Mouse (Mus musculus) myocyte (in vitro differentiated cells): ENCODE measurements around the gene Alkbh3. TPM values are rescaled to one million over a fixed set of nuclear protein-coding genes. Genes with fewer than 3 reads are reported as not detected.

Experiments used
- H3K27me3 ChIP-seq: one replicate; pipeline ENCODE4 v1.6.1; 2011; ENCODE audit not compliant: control insufficient read depth, insufficient read depth, insufficient read length
- H3K36me3 ChIP-seq: one replicate; pipeline ENCODE4 v1.6.1; 2011; ENCODE audit not compliant: control insufficient read depth, insufficient read depth
- H3K4me2 ChIP-seq: one replicate; pipeline ENCODE4 v1.6.1; 2011; ENCODE audit warnings: low read depth, control low read depth
- H3K4me3 ChIP-seq: one replicate; pipeline ENCODE4 v1.5.1; 2011; ENCODE audit warnings: mild to moderate bottlenecking, control low read depth, moderate library complexity
- H3K79me2 ChIP-seq: one replicate; pipeline ENCODE4 v1.6.1; 2011; ENCODE audit not compliant: control insufficient read depth, insufficient read depth
- H3ac ChIP-seq: one replicate; pipeline ENCODE4 v1.6.1; 2011; ENCODE audit not compliant: control insufficient read depth, insufficient read length
- CEBPB ChIP-seq: IDR thresholded peaks from 2 replicates; pipeline ENCODE4 v1.6.1; 2011; ENCODE audit warnings: mild to moderate bottlenecking, moderate library complexity; ENCODE audit not compliant: poor library complexity, insufficient read depth, severe bottlenecking
- E2F4 ChIP-seq: IDR thresholded peaks from one replicate; pipeline ENCODE4 v1.6.1; 2011; ENCODE audit warnings: mild to moderate bottlenecking, control low read depth, moderate library complexity; ENCODE audit not compliant: insufficient read depth
- MAX ChIP-seq: IDR thresholded peaks from one replicate; pipeline ENCODE4 v1.6.1; 2011; ENCODE audit warnings: low read depth, mild to moderate bottlenecking, control low read depth
- MYOD1 ChIP-seq, 3 experiments: IDR thresholded peaks; one replicate each; pipeline ENCODE4 v1.6.1; 2011; ENCODE audit warnings: control low read depth in 2 of 3, low read depth in 2 of 3, mild to moderate bottlenecking in 2 of 3, moderate library complexity in 1 of 3; ENCODE audit not compliant: insufficient read length in 2 of 3, control insufficient read depth in 1 of 3
- MYOG ChIP-seq, 3 experiments: IDR thresholded peaks; one replicate each; pipeline ENCODE4 v1.6.1; 2011; ENCODE audit warnings: control low read depth in 2 of 3, low read depth in 2 of 3, mild to moderate bottlenecking in 2 of 3; ENCODE audit not compliant: insufficient read length in 2 of 3, control insufficient read depth in 1 of 3, insufficient read depth in 1 of 3
- POLR2A ChIP-seq: IDR thresholded peaks from one replicate; pipeline ENCODE4 v1.6.1; 2011; ENCODE audit warnings: low read depth, mild to moderate bottlenecking, control low read depth, moderate library complexity; ENCODE audit not compliant: insufficient read length
- POLR2AphosphoS2 ChIP-seq: IDR thresholded peaks from one replicate; pipeline ENCODE4 v1.6.1; 2011; ENCODE audit warnings: low read depth, control low read depth; ENCODE audit not compliant: insufficient read length
- REST ChIP-seq: IDR thresholded peaks from one replicate; pipeline ENCODE4 v1.6.1; 2011; ENCODE audit warnings: mild to moderate bottlenecking, control low read depth, moderate library complexity; ENCODE audit not compliant: insufficient read depth, insufficient read length
- SRF ChIP-seq: IDR thresholded peaks from one replicate; pipeline ENCODE4 v1.6.1; 2011; ENCODE audit warnings: low read depth; ENCODE audit not compliant: control insufficient read depth, insufficient read length
- TCF12 ChIP-seq: IDR thresholded peaks from one replicate; pipeline ENCODE4 v1.6.1; 2011; ENCODE audit warnings: mild to moderate bottlenecking, control low read depth; ENCODE audit not compliant: poor library complexity, insufficient read depth, severe bottlenecking
- TCF3 ChIP-seq: IDR thresholded peaks from one replicate; pipeline ENCODE4 v1.6.1; 2011; ENCODE audit warnings: low read depth, control low read depth; ENCODE audit not compliant: insufficient read length
- USF1 ChIP-seq: IDR thresholded peaks from one replicate; pipeline ENCODE4 v1.6.1; 2011; ENCODE audit warnings: low read depth, mild to moderate bottlenecking, control low read depth, moderate library complexity
- polyA plus RNA-seq: library from polyadenylated mRNA; unstranded; fragments of >200 nt; fragmentation: generic; extraction: Trizol; gene quantifications from one replicate; pipeline ENCODE4 v1.2.1, GENCODE M21; 2012; ENCODE audit warnings: missing spikeins

Alkbh3 gene
- polyA plus RNA-seq, 1 experiment: 87.8 TPM

GRCm38 (mm10) chr2:93964494-93965160, 46.0 kb downstream of the Alkbh3 start:
- Histone ChIP-seq H3K4me2 (no peak overlapping the region), H3K36me3 (no peaks in the 10 kb centered on the region), H3ac (no peak overlapping the region), H3K27me3 (peaks cover 13% of the 10 kb centered on the region), H3K4me3 (no peak overlapping the region), H3K79me2 (no peaks in the 10 kb centered on the region)
- TF ChIP-seq POLR2A: no peak
- TF ChIP-seq MYOD1 (IDR thresholded peaks at IDR 0.05; ENCODE audit: control insufficient read depth in 1 of 3, insufficient read length in 2 of 3, low read depth in 2 of 3): no peak
- TF ChIP-seq USF1: no peak
- no peak for TF ChIP-seq POLR2AphosphoS2
- no peak for TF ChIP-seq MYOG (IDR thresholded peaks at IDR 0.05; ENCODE audit: control insufficient read depth in 1 of 3, insufficient read depth in 1 of 3, insufficient read length in 2 of 3, low read depth in 2 of 3)
- TF ChIP-seq CEBPB: no peak
- no peak for TF ChIP-seq TCF3

DNA sequence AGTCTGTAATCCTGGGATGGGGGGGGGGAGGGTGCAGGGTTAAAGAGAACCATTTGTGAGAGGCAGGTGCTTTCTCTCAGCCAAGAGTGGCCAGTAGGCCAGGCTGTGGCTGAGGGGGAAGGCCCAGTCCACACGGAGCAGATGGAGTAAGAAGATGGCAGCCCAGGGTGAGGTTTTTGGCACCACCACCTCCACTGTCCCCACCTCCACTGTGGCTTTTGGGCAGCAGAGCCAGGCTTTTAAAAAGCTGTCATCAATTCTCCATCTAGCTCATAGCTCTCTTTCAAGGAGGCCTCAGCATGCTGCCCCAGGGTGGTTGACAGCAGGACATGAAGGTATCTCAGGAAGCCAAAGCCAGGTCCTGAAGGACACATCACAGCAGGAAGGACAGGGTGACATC, 46.8 kb downstream of the Alkbh3 start:
- H3K4me3 ChIP-seq: no peak overlapping the region
- peaks cover 13% of the 10 kb centered on the region for H3K27me3 ChIP-seq
- TF ChIP-seq TCF3 (no peak), POLR2A (no peak), E2F4 (no peak), MAX (no peak), USF1 (no peak)
- no peaks in the 10 kb centered on the region for H3K36me3 ChIP-seq
- H3K4me2 ChIP-seq: no peak overlapping the region
- no peaks in the 10 kb centered on the region for H3K79me2 ChIP-seq
- H3ac ChIP-seq: no peak overlapping the region

GRCm38 (mm10) chr2:93961716-93962115, 48.9 kb downstream of the Alkbh3 start:
- no peaks in the 10 kb centered on the region for H3K79me2 ChIP-seq
- no peak overlapping the region for H3K4me2 ChIP-seq
- no peak overlapping the region for H3K4me3 ChIP-seq
- H3K27me3 ChIP-seq: peaks cover 29% of the 10 kb centered on the region
- TF ChIP-seq TCF3 (no peak), CEBPB (no peak), REST (no peak), MYOD1 (IDR thresholded peaks at IDR 0.05; ENCODE audit: control insufficient read depth in 1 of 3, insufficient read length in 2 of 3, low read depth in 2 of 3) (no peak), MAX (no peak), POLR2A (no peak), USF1 (no peak), POLR2AphosphoS2 (no peak), TCF12 (no peak), SRF (no peak), E2F4 (no peak), MYOG (IDR thresholded peaks at IDR 0.05; ENCODE audit: control insufficient read depth in 1 of 3, insufficient read depth in 1 of 3, insufficient read length in 2 of 3, low read depth in 2 of 3) (no peak)
- H3ac ChIP-seq: no peak overlapping the region
- no peaks in the 10 kb centered on the region for H3K36me3 ChIP-seq

- Histone ChIP-seq H3K36me3 (no peaks in the 10 kb centered on the region), H3ac (no peak overlapping the region), H3K4me2 (no peak overlapping the region), H3K27me3 (peaks cover 45% of the 10 kb centered on the region), H3K4me3 (no peak overlapping the region), H3K79me2 (no peaks in the 10 kb centered on the region)
- TF ChIP-seq USF1 (peak; percentile 54), SRF (no peak), REST (no peak)
These were observed 51.3 kb downstream of the Alkbh3 start for GRCm38 (mm10) chr2:93959346-93959745.

DNA sequence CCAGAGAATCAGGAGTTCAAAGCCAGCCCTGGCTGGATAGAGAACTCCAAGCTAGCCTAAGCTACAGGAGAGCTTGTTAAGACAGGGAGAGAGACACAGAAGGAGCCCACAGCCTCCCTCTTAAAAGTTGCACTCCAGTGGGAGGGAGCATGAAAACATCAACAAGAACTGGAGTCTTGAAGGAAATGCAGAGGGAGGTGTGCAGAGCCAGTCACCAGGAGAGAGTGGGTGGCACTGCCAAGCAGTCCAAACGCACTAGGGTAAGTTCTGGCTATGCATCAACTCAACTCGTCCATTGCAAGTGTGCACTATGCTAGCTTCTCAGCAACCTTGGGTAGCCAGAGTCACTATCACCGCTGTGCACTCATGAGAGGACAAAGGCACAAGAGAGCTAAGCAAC, 52.4 kb downstream of the Alkbh3 start:
- no peaks in the 10 kb centered on the region for H3K36me3 ChIP-seq
- TF ChIP-seq MYOD1 (IDR thresholded peaks at IDR 0.05; ENCODE audit: control insufficient read depth in 1 of 3, insufficient read length in 2 of 3, low read depth in 2 of 3): no peak
- TF ChIP-seq MAX: no peak
- no peak for TF ChIP-seq REST
- TF ChIP-seq POLR2A: no peak
- peaks cover 51% of the 10 kb centered on the region for H3K27me3 ChIP-seq
- H3K4me3 ChIP-seq: no peak overlapping the region
- H3K4me2 ChIP-seq: no peak overlapping the region
- no peaks in the 10 kb centered on the region for H3K79me2 ChIP-seq
- H3ac ChIP-seq: no peak overlapping the region

GRCm38 (mm10) chr2:93957785-93958175, 52.8 kb downstream of the Alkbh3 start:
- Histone ChIP-seq H3K27me3 (peaks cover 51% of the 10 kb centered on the region), H3K36me3 (no peaks in the 10 kb centered on the region), H3K79me2 (no peaks in the 10 kb centered on the region), H3ac (no peak overlapping the region), H3K4me3 (no peak overlapping the region), H3K4me2 (no peak overlapping the region)
- TF ChIP-seq USF1 (no peak), POLR2A (no peak), E2F4 (no peak), REST (no peak), TCF3 (no peak), SRF (no peak)
